Mouse (Mus musculus) brain, adult 2 months (tissue): ENCODE measurements at regions not wholly inside any gene's neighbourhood (a gene's known extent, or its start where the extent isn't known, plus 50 kb on each side); places are given as distances from the start of the nearest gene placed in this dataset.

Experiments
- DNase-seq: peaks from one replicate; pipeline ENCODE4 v3.0.0; 2011; ENCODE audit warnings: low read depth, low spot score

- no peak for DNase-seq
These were observed 584.4 kb downstream of the Mettl4 start for GRCm38 (mm10) chr17:94165305-94165860.

GRCm38 (mm10) chr17:94144298-94144697 lies 605.5 kb downstream of the Mettl4 start:
- no peak for DNase-seq

- peak; percentile 81 for DNase-seq
These were observed 616.6 kb downstream of the Mettl4 start for GRCm38 (mm10) chr17:94133201-94133600.

GRCm38 (mm10) chr17:94093984-94094660 lies 655.7 kb downstream of the Mettl4 start:
- DNase-seq: no peak

- peak; percentile 45 for DNase-seq
These were observed 695.3 kb downstream of the Mettl4 start for GRCm38 (mm10) chr17:94054436-94055060.

- no peak for DNase-seq
These were observed 701.3 kb downstream of the Mettl4 start for GRCm38 (mm10) chr17:94048475-94048874.

- DNase-seq: peak; percentile 72
These were observed 711.6 kb downstream of the Mettl4 start for GRCm38 (mm10) chr17:94038221-94038620.

GRCm38 (mm10) chr17:94012386-94012785 lies 737.4 kb downstream of the Mettl4 start:
- DNase-seq: no peak

- peak; percentile 43 for DNase-seq
These were observed 747.7 kb downstream of the Mettl4 start for GRCm38 (mm10) chr17:94002095-94002494.

- DNase-seq: peak; percentile 8
These were observed 748.3 kb downstream of the Mettl4 start for GRCm38 (mm10) chr17:94001515-94001914.

- no peak for DNase-seq
These were observed 762.9 kb downstream of the Mettl4 start for GRCm38 (mm10) chr17:93986932-93987331.
